Mouse (Mus musculus): ENCODE results near the gene Ucma. TPM values are rescaled to one million over a fixed set of nuclear protein-coding genes. Genes with fewer than 3 reads are reported as not detected.

The Ucma gene
- polyA plus RNA-seq, 1 experiment: 2.8 TPM

DNA sequence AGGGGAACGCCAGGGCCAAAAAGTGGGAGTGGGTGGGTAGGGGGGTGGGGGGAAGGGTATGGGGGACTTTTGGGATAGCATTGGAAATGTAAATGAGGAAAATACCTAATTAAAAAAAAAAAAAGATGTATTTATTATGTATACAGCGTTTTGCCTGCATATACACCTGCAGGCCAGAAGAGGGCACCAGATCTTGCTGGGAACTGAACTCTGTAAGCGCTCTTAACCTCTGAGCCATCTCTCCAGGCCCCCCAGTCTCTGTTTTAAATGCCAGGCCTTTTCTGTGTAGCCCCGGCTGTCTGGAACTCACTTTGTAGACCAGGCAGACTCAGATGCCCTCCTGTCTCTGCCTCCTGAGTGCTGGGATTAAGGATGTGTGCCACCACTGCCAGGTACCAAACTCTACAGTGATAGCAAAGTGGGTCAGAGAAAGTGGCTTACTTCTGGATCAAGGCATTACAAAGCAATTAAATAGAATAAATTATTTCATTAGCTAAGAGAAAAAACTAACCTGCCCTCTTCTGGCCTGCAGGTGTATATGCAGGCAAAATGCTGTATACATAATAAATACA, 49.3 kb downstream of the Ucma start:
- WGBS: 55% methylated on average over 4 of the region's 4 CpGs
- Histone ChIP-seq H3K4me1 (ENCODE audit: control insufficient read depth, insufficient read depth, low read length) (no peaks in the 10 kb centered on the region), H3K27ac (ENCODE audit: control insufficient read depth, insufficient read depth, low read depth, low read length, poor library complexity) (no peak overlapping the region), H3K4me3 (replicated peaks; ENCODE audit: control insufficient read depth, low read depth, low read length) (no peak overlapping the region)
- no peak for TF ChIP-seq POLR2A (IDR thresholded peaks at IDR 0.05; ENCODE audit: borderline replicate concordance, control insufficient read depth, low read depth, low read length)
- peak; percentile 59 for TF ChIP-seq CTCF (IDR thresholded peaks at IDR 0.05; ENCODE audit: control insufficient read depth, insufficient read depth, low read length)

DNA sequence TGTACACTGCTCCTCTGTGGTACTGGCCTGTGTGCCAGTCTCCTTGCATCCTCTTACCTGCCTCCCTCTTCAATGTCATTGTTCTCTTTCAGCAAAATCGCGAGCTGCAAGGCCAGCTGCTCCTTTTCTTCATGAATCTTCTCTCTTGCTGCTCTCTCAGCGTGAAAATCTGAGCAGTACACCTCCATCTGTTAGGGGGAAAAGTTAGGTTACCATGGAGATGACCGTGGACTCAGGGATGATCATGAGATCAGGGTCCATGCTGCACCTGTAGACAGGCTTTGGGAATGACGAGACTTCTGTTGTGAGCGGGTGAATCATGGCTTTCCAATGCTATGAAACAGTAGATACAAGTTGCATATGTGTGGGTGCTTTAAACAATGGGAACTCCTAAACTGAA, 51.1 kb downstream of the Ucma start:
- no peak overlapping the region for H3K27ac ChIP-seq (ENCODE audit: control insufficient read depth, insufficient read depth, low read depth, low read length, poor library complexity)
- H3K4me1 ChIP-seq (ENCODE audit: control insufficient read depth, insufficient read depth, low read length): no peaks in the 10 kb centered on the region
- H3K4me3 ChIP-seq (replicated peaks; ENCODE audit: control insufficient read depth, low read depth, low read length): no peak overlapping the region
- 90% methylated on average over 6 of the region's 6 CpGs for WGBS
- no peak for TF ChIP-seq CTCF (IDR thresholded peaks at IDR 0.05; ENCODE audit: control insufficient read depth, insufficient read depth, low read length)
- no peak for TF ChIP-seq POLR2A (IDR thresholded peaks at IDR 0.05; ENCODE audit: borderline replicate concordance, control insufficient read depth, low read depth, low read length)

GRCm38 (mm10) chr2:5028047-5028446, 52.1 kb downstream of the Ucma start:
- no peak overlapping the region for H3K4me3 ChIP-seq (replicated peaks; ENCODE audit: control insufficient read depth, low read depth, low read length)
- no peak overlapping the region for H3K27ac ChIP-seq (ENCODE audit: control insufficient read depth, insufficient read depth, low read depth, low read length, poor library complexity)
- WGBS: 93% methylated on average over 7 of the region's 7 CpGs
- no peak for TF ChIP-seq CTCF (IDR thresholded peaks at IDR 0.05; ENCODE audit: control insufficient read depth, insufficient read depth, low read length)
- TF ChIP-seq POLR2A (IDR thresholded peaks at IDR 0.05; ENCODE audit: borderline replicate concordance, control insufficient read depth, low read depth, low read length): no peak
- no peaks in the 10 kb centered on the region for H3K4me1 ChIP-seq (ENCODE audit: control insufficient read depth, insufficient read depth, low read length)

- TF ChIP-seq CTCF (IDR thresholded peaks at IDR 0.05; ENCODE audit: control insufficient read depth, insufficient read depth, low read length) (no peak), POLR2A (IDR thresholded peaks at IDR 0.05; ENCODE audit: borderline replicate concordance, control insufficient read depth, low read depth, low read length) (no peak)
- Histone ChIP-seq H3K27ac (ENCODE audit: control insufficient read depth, insufficient read depth, low read depth, low read length, poor library complexity) (no peak overlapping the region), H3K4me1 (ENCODE audit: control insufficient read depth, insufficient read depth, low read length) (no peaks in the 10 kb centered on the region; the same call in 1 of the 2 replicates), H3K4me3 (replicated peaks; ENCODE audit: control insufficient read depth, low read depth, low read length) (no peak overlapping the region)
- 93% methylated on average over 4 of the region's 4 CpGs for WGBS
These were observed 53.9 kb downstream of the Ucma start for GRCm38 (mm10) chr2:5029808-5030207.

- no peaks in the 10 kb centered on the region; the same call in 1 of the 2 replicates for H3K4me1 ChIP-seq (ENCODE audit: control insufficient read depth, insufficient read depth, low read length)
- H3K4me3 ChIP-seq (replicated peaks; ENCODE audit: control insufficient read depth, low read depth, low read length): no peak overlapping the region
- no peak overlapping the region for H3K27ac ChIP-seq (ENCODE audit: control insufficient read depth, insufficient read depth, low read depth, low read length, poor library complexity)
- 92% methylated on average over 7 of the region's 7 CpGs for WGBS
- TF ChIP-seq CTCF (IDR thresholded peaks at IDR 0.05; ENCODE audit: control insufficient read depth, insufficient read depth, low read length) (no peak), POLR2A (IDR thresholded peaks at IDR 0.05; ENCODE audit: borderline replicate concordance, control insufficient read depth, low read depth, low read length) (no peak)
These were observed 55.3 kb downstream of the Ucma start for GRCm38 (mm10) chr2:5031215-5031614.

DNA sequence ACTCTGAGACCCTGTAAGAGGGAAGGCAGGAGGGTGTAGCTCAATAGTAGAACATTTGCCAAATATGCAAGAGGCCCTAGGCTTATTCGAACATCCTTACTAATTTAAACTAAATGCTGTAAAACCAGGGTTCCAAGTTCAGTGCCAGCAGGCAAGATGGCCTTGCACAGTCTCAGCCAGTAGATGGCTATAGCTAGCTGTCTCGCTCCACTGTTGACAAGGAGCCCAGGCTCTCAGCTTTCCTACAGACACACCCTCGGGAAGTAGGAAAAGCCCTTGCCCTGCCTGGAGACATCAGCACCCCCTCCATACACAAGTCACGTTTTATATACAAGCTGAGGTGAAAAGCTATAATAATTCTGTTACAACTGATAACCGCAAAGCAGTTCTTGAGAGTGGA, 56.7 kb downstream of the Ucma start:
- 86% methylated on average over 5 of the region's 5 CpGs for WGBS

DNA sequence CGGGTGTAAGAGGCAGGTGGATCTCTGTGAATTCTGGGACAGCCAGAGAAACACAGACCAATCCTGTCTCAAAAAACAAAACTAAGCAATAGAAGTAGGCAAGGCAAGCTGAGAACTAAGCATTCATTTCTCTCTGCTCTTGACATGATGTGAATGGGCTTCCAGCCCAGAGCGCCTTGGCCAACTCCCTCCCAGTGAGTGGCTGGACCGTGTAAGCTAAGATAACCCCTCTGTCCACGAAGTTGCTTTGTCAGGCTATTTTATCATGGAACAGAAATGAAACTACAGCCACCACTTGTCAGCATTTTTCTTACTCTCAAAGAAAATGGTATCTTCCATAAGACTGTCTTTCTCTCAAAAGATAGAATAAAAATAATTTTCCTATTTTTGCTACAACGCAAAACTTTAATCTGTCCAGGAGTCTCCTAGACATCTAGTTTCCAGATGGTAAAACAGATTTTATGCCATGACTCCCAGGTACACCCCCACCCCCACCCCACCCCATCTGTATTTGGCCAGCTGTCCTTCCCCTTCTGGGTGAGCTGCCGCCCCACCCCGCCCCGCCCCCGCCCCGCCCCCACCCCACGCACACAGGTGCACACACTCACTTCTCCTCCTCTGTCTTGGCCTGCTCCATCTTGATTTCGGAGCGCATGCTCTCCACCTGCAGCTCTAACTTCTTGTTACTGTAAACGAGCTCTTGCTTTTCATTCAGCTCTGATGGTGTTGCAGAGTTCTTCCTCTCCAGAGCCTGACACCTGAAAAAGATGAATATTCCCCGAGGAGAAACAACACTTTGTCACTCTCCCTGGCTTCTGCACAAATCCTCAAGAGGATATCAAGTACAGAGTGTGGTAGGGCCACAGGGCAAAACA, 57.9 kb downstream of the Ucma start:
- Histone ChIP-seq H3K27ac (ENCODE audit: control insufficient read depth, insufficient read depth, low read depth, low read length, poor library complexity) (no peak overlapping the region), H3K4me1 (ENCODE audit: control insufficient read depth, insufficient read depth, low read length) (no peaks in the 10 kb centered on the region; the same call in 1 of the 2 replicates), H3K4me3 (replicated peaks; ENCODE audit: control insufficient read depth, low read depth, low read length) (no peak overlapping the region)
- 65% methylated on average over 15 of the region's 15 CpGs for WGBS
- TF ChIP-seq POLR2A (IDR thresholded peaks at IDR 0.05; ENCODE audit: borderline replicate concordance, control insufficient read depth, low read depth, low read length) (no peak), CTCF (IDR thresholded peaks at IDR 0.05; ENCODE audit: control insufficient read depth, insufficient read depth, low read length) (no peak)

More for the DNA sequence above, 56.7 kb downstream of the Ucma start:
- Histone ChIP-seq H3K4me1 (ENCODE audit: control insufficient read depth, insufficient read depth, low read length) (no peaks in the 10 kb centered on the region; the same call in 1 of the 2 replicates), H3K27ac (ENCODE audit: control insufficient read depth, insufficient read depth, low read depth, low read length, poor library complexity) (no peak overlapping the region), H3K4me3 (replicated peaks; ENCODE audit: control insufficient read depth, low read depth, low read length) (no peak overlapping the region)
- no peak for TF ChIP-seq POLR2A (IDR thresholded peaks at IDR 0.05; ENCODE audit: borderline replicate concordance, control insufficient read depth, low read depth, low read length)
- TF ChIP-seq CTCF (IDR thresholded peaks at IDR 0.05; ENCODE audit: control insufficient read depth, insufficient read depth, low read length): no peak

DNA sequence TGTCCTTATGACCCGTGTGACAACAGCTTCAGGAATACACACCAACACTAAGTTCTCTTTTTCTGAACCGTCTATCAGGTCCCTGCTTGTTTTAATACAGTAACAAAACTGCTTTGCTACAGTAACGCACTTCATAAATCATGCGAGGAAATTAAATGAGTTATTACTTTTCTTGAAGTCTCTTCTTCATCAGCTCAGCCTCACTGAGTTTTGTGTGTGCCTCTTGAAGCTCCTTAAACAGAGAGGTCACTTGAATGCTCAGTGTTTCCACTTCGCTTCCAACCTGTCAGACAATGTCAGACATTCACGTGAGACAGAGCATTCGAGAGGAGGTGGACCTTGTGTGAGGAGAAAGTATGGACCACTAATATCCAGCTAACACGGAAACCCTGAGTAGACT, 58.9 kb downstream of the Ucma start:
- Histone ChIP-seq H3K4me3 (replicated peaks; ENCODE audit: control insufficient read depth, low read depth, low read length) (no peak overlapping the region), H3K27ac (ENCODE audit: control insufficient read depth, insufficient read depth, low read depth, low read length, poor library complexity) (no peak overlapping the region), H3K4me1 (ENCODE audit: control insufficient read depth, insufficient read depth, low read length) (no peaks in the 10 kb centered on the region; the same call in 1 of the 2 replicates)
- TF ChIP-seq POLR2A (IDR thresholded peaks at IDR 0.05; ENCODE audit: borderline replicate concordance, control insufficient read depth, low read depth, low read length): no peak
- TF ChIP-seq CTCF (IDR thresholded peaks at IDR 0.05; ENCODE audit: control insufficient read depth, insufficient read depth, low read length): no peak
- 72% methylated on average over 8 of the region's 8 CpGs for WGBS

Measured in bone marrow, adult 2 months (tissue).